In the genomic region with DNA sequence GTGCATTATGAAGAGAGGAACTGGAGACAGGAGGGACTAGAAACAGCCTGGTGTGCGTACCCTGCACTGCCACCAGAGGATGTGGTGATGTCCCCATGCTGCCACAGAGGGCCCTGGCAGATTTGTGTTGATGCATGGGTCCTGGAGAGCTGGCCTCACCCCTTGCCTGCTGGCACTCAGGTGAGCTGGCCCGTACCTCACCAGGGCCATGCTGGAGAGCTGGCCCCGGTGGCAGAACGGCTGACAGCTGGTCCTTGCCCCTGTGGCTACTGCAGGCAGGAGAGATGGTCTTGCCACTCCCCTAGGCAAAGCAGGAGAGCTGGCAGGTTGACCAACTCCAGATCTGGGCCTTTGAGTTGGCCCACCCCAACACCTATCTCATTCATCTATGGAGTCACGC, we compare ENCODE assay signal across 15 mouse cellular contexts. TPM values are rescaled to one million over a fixed set of nuclear protein-coding genes. Genes with fewer than 3 reads are reported as not detected.
DNase-seq lines count a peak whose midpoint lies in the region; ATAC-seq and TF ChIP-seq lines count a peak whose summit lies in the region.
"Had no signal": no experiment of that assay in that cellular context is flagged by ENCODE, and none has a peak within 500 bp of the region (broad histone marks: within the 10 kb centered on the region; RNA-seq: fewer than 3 reads in every experiment).

No protein-coding gene starts in this region.

- TF ChIP-seq CTCF in CH12.LX (conservative IDR thresholded peaks at IDR 0.05 in 1 of 2, IDR thresholded peaks at IDR 0.05 in 1 of 2; ENCODE audit: low read depth in 2 of 2, low read length in 2 of 2): no peak

- dilution Hi-C loops in CH12.LX (cut with MboI; ENCODE audit: extremely low pct_ligation_motif_present, extremely low pct_unique_long_range_greater_than_20kb, low sequenced_read_pairs): no loop called here

- no peak for TF ChIP-seq RAD21 in CH12.LX (IDR thresholded peaks at IDR 0.05; ENCODE audit: low read depth, low read length)

- H3K27ac ChIP-seq in CH12.LX (ENCODE audit: insufficient read depth, low read depth): no peak overlapping the region; the same call in 1 of the 2 replicates
- H3K27ac ChIP-seq in heart, embryonic 11.5 days (ENCODE audit: low read depth, low read length): no peak overlapping the region
- H3K27ac ChIP-seq: embryonic facial prominence, embryonic 13.5 days; intestine, embryonic 15.5 days; liver, embryonic 13.5 days had no signal

- DNase-seq in layer of hippocampus, postnatal 10 days (ENCODE audit: low spot score in 2 of 2): peak; percentile 12 to 17
- DNase-seq in layer of hippocampus, postnatal 36 days: no peak
- DNase-seq in CH12.LX (ENCODE audit: extremely low read depth): peak; percentile 6
- DNase-seq in cerebellum, postnatal 36 days: peak; percentile 32 to 51
- no peak for DNase-seq in embryo, embryonic 11 days
- DNase-seq: adrenal gland, adult 8-10 months; liver, embryonic 13.5 days had no signal

- H3K4me2 ChIP-seq in CH12.LX (ENCODE audit: insufficient read depth, low read depth, poor library complexity, severe bottlenecking): 0 out of 2 replicates have a peak overlapping the region, but pooled peaks have one; percentile 83
- H3K4me2 ChIP-seq in heart, embryonic 11.5 days: no peak overlapping the region
- H3K4me2 ChIP-seq: embryonic facial prominence, embryonic 13.5 days; intestine, embryonic 15.5 days; liver, embryonic 13.5 days had no signal

- no peak for TF ChIP-seq EP300 in CH12.LX (IDR thresholded peaks at IDR 0.05; ENCODE audit: low read length)

- no peaks in the 10 kb centered on the region for H3K36me3 ChIP-seq in CH12.LX (replicated peaks in 1 of 2; ENCODE audit: control insufficient read depth in 1 of 2, insufficient read depth in 1 of 2, low read length in 1 of 2)
- H3K36me3 ChIP-seq in heart, embryonic 11.5 days (ENCODE audit: control insufficient read depth, insufficient read depth, low read length): no peaks in the 10 kb centered on the region
- H3K36me3 ChIP-seq: embryonic facial prominence, embryonic 13.5 days; intestine, embryonic 15.5 days; liver, embryonic 13.5 days had no signal

- H3K9me3 ChIP-seq in CH12.LX (replicated peaks; ENCODE audit: low read length): no peaks in the 10 kb centered on the region
- H3K9me3 ChIP-seq in heart, embryonic 11.5 days (replicated peaks; ENCODE audit: control insufficient read depth, low read length): no peaks in the 10 kb centered on the region
- H3K9me3 ChIP-seq: embryonic facial prominence, embryonic 13.5 days; intestine, embryonic 15.5 days; liver, embryonic 13.5 days had no signal

- H3K4me1 ChIP-seq in CH12.LX (ENCODE audit: control insufficient read depth in 1 of 2, insufficient read depth in 2 of 2): peaks cover 10 to 21% of the 10 kb centered on the region in 2 experiments
- H3K4me1 ChIP-seq in heart, embryonic 11.5 days (ENCODE audit: control insufficient read depth, insufficient read depth, low read length): no peaks in the 10 kb centered on the region
- H3K4me1 ChIP-seq: embryonic facial prominence, embryonic 13.5 days; intestine, embryonic 15.5 days; liver, embryonic 13.5 days had no signal

- peak; percentile 85 for ATAC-seq in cerebellum, adult (ENCODE audit: insufficient number of reproducible peaks, low FRiP score, low TSS enrichment)
- ATAC-seq in heart, embryonic 11.5 days (replicated peaks; ENCODE audit: insufficient number of reproducible peaks, low FRiP score, low TSS enrichment): no peak
- ATAC-seq: intestine, embryonic 15.5 days had no signal

- no peak for TF ChIP-seq POLR2A in CH12.LX (IDR thresholded peaks at IDR 0.05; ENCODE audit: low read depth, low read length)

- H3K79me2 ChIP-seq in CH12.LX (replicated peaks; ENCODE audit: control insufficient read depth, extremely low read depth, insufficient read depth, poor library complexity, severe bottlenecking): no peaks in the 10 kb centered on the region

- in situ Hi-C loops in CH12.LX (cut with MboI; ENCODE audit: low pct_ligation_motif_present, low pct_unique_long_range_greater_than_20kb, low sequenced_read_pairs): no loop called here

- no peak overlapping the region for H3K9ac ChIP-seq in CH12.LX (ENCODE audit: insufficient read depth, low read depth)
- no peak overlapping the region for H3K9ac ChIP-seq in heart, embryonic 11.5 days (ENCODE audit: low read depth, low read length)
- H3K9ac ChIP-seq: embryonic facial prominence, embryonic 13.5 days; intestine, embryonic 15.5 days; liver, embryonic 13.5 days had no signal

- no peak overlapping the region for H3K4me3 ChIP-seq in CH12.LX (replicated peaks in 1 of 3; ENCODE audit: low read depth in 2 of 3, low read length in 2 of 3, poor library complexity in 1 of 3)
- no peak overlapping the region for H3K4me3 ChIP-seq in heart, embryonic 11.5 days (ENCODE audit: low read depth, low read length)
- H3K4me3 ChIP-seq: embryonic facial prominence, embryonic 13.5 days; intestine, embryonic 15.5 days; liver, embryonic 13.5 days had no signal

- H3K27me3 ChIP-seq in CH12.LX (replicated peaks): no peaks in the 10 kb centered on the region
- H3K27me3 ChIP-seq in heart, embryonic 11.5 days (ENCODE audit: control insufficient read depth, insufficient read depth, low read length): no peaks in the 10 kb centered on the region
- H3K27me3 ChIP-seq: embryonic facial prominence, embryonic 13.5 days; intestine, embryonic 15.5 days; liver, embryonic 13.5 days had no signal

- 54% methylated on average over 5 of the region's 5 CpGs for WGBS in heart, embryonic 11.5 days (ENCODE audit: insufficient replicate concordance)

TF ChIP-seq in CH12.LX, 34 proteins besides CTCF, POLR2A, EP300 and RAD21:
- TF ChIP-seq ELF1 (IDR thresholded peaks at IDR 0.05; ENCODE audit: low read depth, low read length) (no peak), ZKSCAN1 (IDR thresholded peaks at IDR 0.05; ENCODE audit: borderline replicate concordance, low read depth, low read length) (no peak), CHD1 (IDR thresholded peaks at IDR 0.05; ENCODE audit: low read depth, low read length) (no peak), GABPA (IDR thresholded peaks at IDR 0.05; ENCODE audit: insufficient replicate concordance, low read depth, low read length) (no peak), ZMIZ1 (IDR thresholded peaks at IDR 0.05; ENCODE audit: low read depth, low read length) (no peak), UBTF (IDR thresholded peaks at IDR 0.05; ENCODE audit: low read depth, low read length) (no peak), HCFC1 (IDR thresholded peaks at IDR 0.05; ENCODE audit: low read depth, low read length) (no peak), ETS1 (conservative IDR thresholded peaks at IDR 0.05; ENCODE audit: low read depth, low read length) (no peak), USF2 (conservative IDR thresholded peaks at IDR 0.05; ENCODE audit: low read depth, low read length) (no peak), E2F4 (IDR thresholded peaks at IDR 0.05; ENCODE audit: insufficient replicate concordance, low read depth, low read length) (no peak), MEF2A (IDR thresholded peaks at IDR 0.05; ENCODE audit: borderline replicate concordance, low read depth, low read length) (no peak), PAX5 (IDR thresholded peaks at IDR 0.05; ENCODE audit: low read length) (no peak), MAFK (IDR thresholded peaks at IDR 0.05; ENCODE audit: insufficient replicate concordance, low read length) (no peak), RCOR1 (conservative IDR thresholded peaks at IDR 0.05; ENCODE audit: low read depth, low read length) (no peak), USF1 (IDR thresholded peaks at IDR 0.05; ENCODE audit: low read depth, low read length) (no peak), JUND (conservative IDR thresholded peaks at IDR 0.05; ENCODE audit: low read depth, low read length) (no peak)
TF ChIP-seq in CH12.LX: peak in this region for 0.

RNA-seq across cellular contexts. Expression of gene Amtn, which starts 22.7 kb away (rescaled TPM):
- not detected for total RNA-seq in layer of hippocampus, postnatal 10 days (2021)
- not detected for total RNA-seq in layer of hippocampus, postnatal 36 days (2021)
- total RNA-seq in CH12.LX (2012; rRNA removed) (0.34 TPM in 1 of 2 replicates, not detected in the other), CH12.LX (2014; rRNA removed) (not detected in 2 replicates)
- not detected in 2 replicates for polyA plus RNA-seq in CH12.LX (2012; ENCODE audit: insufficient read length, low read depth)
- polyA plus RNA-seq in heart, embryonic 11.5 days (2014; fragmentation: Nextera tagmentation; extraction: Ambion mirVana): not detected in 2 replicates
- total RNA-seq: adrenal gland, adult 8-10 months; granulocyte monocyte progenitor cell, adult 5-6 weeks had no signal
- polyA plus RNA-seq: embryonic facial prominence, embryonic 13.5 days; heart, postnatal 0 days; intestine, embryonic 15.5 days; large intestine, adult 2 months; liver, embryonic 13.5 days; stomach, embryonic 16.5 days had no signal

RNA-seq across cellular contexts. Expression of gene Ambn, which starts 57.2 kb away (rescaled TPM):
- not detected for total RNA-seq in layer of hippocampus, postnatal 10 days (2021)
- total RNA-seq in layer of hippocampus, postnatal 36 days (2021): not detected
- 0.08 TPM in 1 of 2 replicates, not detected in the other for total RNA-seq in CH12.LX (2012; rRNA removed)
- total RNA-seq in CH12.LX (2014; rRNA removed): 0.20 TPM in 1 of 2 replicates, not detected in the other
- polyA plus RNA-seq in CH12.LX (2012; ENCODE audit: insufficient read length, low read depth): not detected in 2 replicates
- not detected in 2 replicates for polyA plus RNA-seq in heart, embryonic 11.5 days (2014; fragmentation: Nextera tagmentation; extraction: Ambion mirVana)
- total RNA-seq: adrenal gland, adult 8-10 months; granulocyte monocyte progenitor cell, adult 5-6 weeks had no signal
- polyA plus RNA-seq: heart, postnatal 0 days; intestine, embryonic 15.5 days; large intestine, adult 2 months; liver, embryonic 13.5 days; stomach, embryonic 16.5 days had no signal

Comparison
In these comparisons a context has a peak if more than half of its experiments do, and no peak if none do; other contexts are left out.
1. DNase-seq: peak in layer of hippocampus, postnatal 10 days (2 of 2), CH12.LX (single experiment) and cerebellum, postnatal 36 days (2 of 2); none in layer of hippocampus, postnatal 36 days (0 of 2) and embryo, embryonic 11 days (single experiment).